Mouse (Mus musculus) liver, postnatal 0 days (tissue): ENCODE data around the gene Gse1. TPM values are rescaled to one million over a fixed set of nuclear protein-coding genes. Genes with fewer than 3 reads are reported as not detected.

Experiments
- ATAC-seq: fragments of 200-750 bp; cut with Nextera tagmentation; 2 replicates; pipeline ENCODE4 v1.8.0; 2017; ENCODE audit warnings: mild to moderate bottlenecking, moderate library complexity
- DNase-seq: peaks from one replicate; pipeline ENCODE4 v3.0.0-alpha.2; 2016
- H3K27ac ChIP-seq: fragments of 300-500 bp; sonication (generic); 2 replicates; pipeline ENCODE4 v1.5.1; 2014; ENCODE audit warnings: antibody characterized with exemption, moderate library complexity, mild to moderate bottlenecking, low read depth
- H3K27me3 ChIP-seq: fragments of 300-500 bp; sonication (generic); 2 replicates; pipeline ENCODE4 v1.6.1; 2014; ENCODE audit warnings: low read length, control low read depth, mixed read lengths; ENCODE audit not compliant: insufficient read depth
- H3K36me3 ChIP-seq: fragments of 300-500 bp; sonication (generic); replicated peaks from 2 replicates; pipeline ENCODE4 v1.6.1; 2014; ENCODE audit warnings: mild to moderate bottlenecking, control low read depth, low read length, moderate library complexity, mixed read lengths; ENCODE audit not compliant: insufficient read depth
- H3K4me1 ChIP-seq: fragments of 300-500 bp; sonication (generic); 2 replicates; pipeline ENCODE4 v1.6.1; 2014; ENCODE audit warnings: antibody characterized with exemption, mild to moderate bottlenecking, control low read depth; ENCODE audit not compliant: insufficient read depth
- H3K4me2 ChIP-seq: fragments of 300-500 bp; sonication (generic); 2 replicates; pipeline ENCODE4 v1.6.1; 2014; ENCODE audit warnings: low read depth, mild to moderate bottlenecking, low read length, moderate library complexity, mixed read lengths
- H3K4me3 ChIP-seq: fragments of 300-500 bp; sonication (generic); 2 replicates; pipeline ENCODE4 v1.5.1; 2014; ENCODE audit warnings: low read depth, low read length
- H3K9ac ChIP-seq: fragments of 300-500 bp; sonication (generic); replicated peaks from 2 replicates; pipeline ENCODE4 v1.6.1; 2014; ENCODE audit warnings: mild to moderate bottlenecking, moderate library complexity
- H3K9me3 ChIP-seq: fragments of 300-500 bp; sonication (generic); 2 replicates; pipeline ENCODE4 v1.6.1; 2016; ENCODE audit warnings: mild to moderate bottlenecking, control low read depth, low read length, mixed read lengths
- CTCF ChIP-seq: sonication (generic); IDR thresholded peaks from 2 replicates; pipeline ENCODE4 v1.5.1; 2016; ENCODE audit warnings: antibody characterized with exemption, low read depth
- EP300 ChIP-seq: IDR thresholded peaks from 2 replicates; pipeline ENCODE4 v1.6.1; 2016; ENCODE audit warnings: antibody characterized with exemption, low read depth, mild to moderate bottlenecking
- WGBS: fragments of 180-500 bp; shearing (Covaris S2); extraction: QIAGEN DNeasy Blood & Tissue Kit; methylation state at CpG from one replicate; pipeline ENCODE4 v1.1.7; 2014; ENCODE audit not compliant: insufficient replicate concordance; 5-methylcytosine and 5-hydroxymethylcytosine counted together
- polyA plus RNA-seq: library from polyadenylated mRNA; unstranded; fragments of >200 nt; fragmentation: Nextera tagmentation; extraction: Ambion mirVana; gene quantifications from 2 replicates; pipeline ENCODE4 v1.2.1, GENCODE M21; 2015

The Gse1 gene
- polyA plus RNA-seq, 1 experiment from 2014 or later, result 7.7 TPM

DNA sequence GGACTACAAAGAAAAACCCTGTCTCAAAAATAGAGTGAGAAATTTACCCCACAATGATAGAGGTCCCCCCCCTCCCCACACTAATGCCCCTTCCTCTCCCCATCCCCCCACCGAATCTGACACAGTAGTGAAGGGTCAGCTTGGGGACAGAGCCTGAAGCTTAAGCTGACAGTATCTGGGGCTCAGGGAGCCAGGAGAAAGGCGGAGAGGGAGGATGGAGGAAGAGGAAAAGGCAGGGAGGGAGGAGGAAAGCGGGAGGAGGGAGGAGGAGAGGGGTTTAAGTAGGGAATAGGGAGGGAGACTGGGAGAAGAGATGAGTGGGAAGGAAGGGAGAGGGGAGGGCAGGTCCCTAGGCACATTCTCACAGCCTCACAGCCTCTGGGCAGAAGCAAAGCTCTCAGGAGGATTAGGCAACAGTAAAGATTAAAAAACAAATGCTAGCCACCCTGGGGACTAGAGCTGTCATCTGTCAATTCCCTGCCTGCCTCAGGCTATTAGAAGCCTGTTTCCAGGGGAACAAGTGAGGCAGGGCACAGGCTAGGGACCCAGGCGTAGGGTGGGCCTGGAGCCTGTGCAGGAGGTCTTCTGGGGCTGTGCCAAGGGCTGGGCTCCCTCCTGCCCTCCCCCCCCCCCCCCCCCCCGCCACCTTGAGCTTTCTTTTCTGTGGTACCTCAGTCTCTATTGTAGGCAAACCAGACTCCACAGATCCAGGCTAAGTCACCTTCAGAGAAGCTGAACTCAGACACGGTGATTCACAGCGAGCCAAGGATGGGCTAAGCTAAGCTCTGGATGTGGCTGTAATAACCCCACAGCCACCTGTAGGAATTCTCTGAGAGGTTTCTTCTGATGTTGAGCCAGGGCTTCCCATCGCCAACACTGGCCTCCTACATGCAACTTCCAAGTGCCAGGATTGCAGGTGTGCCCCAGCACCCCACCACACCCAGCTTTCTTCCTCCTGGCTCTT lies 388.7 kb downstream of the Gse1 start:
- Histone ChIP-seq H3K4me3 (no peak overlapping the region), H3K4me1 (peaks cover 18% of the 10 kb centered on the region), H3K9me3 (no peaks in the 10 kb centered on the region), H3K27ac (no peak overlapping the region), H3K27me3 (no peaks in the 10 kb centered on the region), H3K4me2 (no peak overlapping the region), H3K9ac (no peak overlapping the region), H3K36me3 (no peaks in the 10 kb centered on the region)
- ATAC-seq (no peak), DNase-seq (no peak)
- 55% methylated on average over 7 of the region's 8 CpGs for WGBS
- TF ChIP-seq CTCF, result no peak
- no peak for TF ChIP-seq EP300

DNA sequence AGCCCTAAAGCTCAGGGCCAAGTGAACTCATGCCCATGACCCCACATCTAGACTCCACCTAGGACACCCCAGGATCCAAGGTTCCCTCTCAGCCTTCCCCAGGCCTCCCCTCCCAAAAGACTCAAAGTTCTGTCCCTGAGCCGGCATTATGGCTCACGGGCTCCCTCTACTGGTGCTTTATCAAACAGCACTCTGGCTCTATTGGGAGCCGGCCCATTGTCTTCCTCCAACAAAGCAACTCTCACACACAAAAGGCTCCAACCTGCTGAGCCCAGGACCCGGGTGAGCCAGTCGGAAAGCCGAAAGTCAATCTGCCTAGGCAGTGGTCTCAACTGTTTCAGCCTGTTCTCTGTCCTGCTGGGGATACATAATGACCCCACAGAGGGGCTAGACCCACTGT lies 389.9 kb downstream of the Gse1 start:
- TF ChIP-seq CTCF (peak; percentile 92), EP300 (no peak)
- H3K9ac ChIP-seq, result no peak overlapping the region
- H3K4me1 ChIP-seq, result peaks cover 19% of the 10 kb centered on the region
- no peaks in the 10 kb centered on the region for H3K27me3 ChIP-seq
- no peak for ATAC-seq
- H3K9me3 ChIP-seq, result no peaks in the 10 kb centered on the region
- no peaks in the 10 kb centered on the region for H3K36me3 ChIP-seq
- H3K27ac ChIP-seq, result no peak overlapping the region
- peak; percentile 83 for DNase-seq
- H3K4me2 ChIP-seq, result no peak overlapping the region
- H3K4me3 ChIP-seq, result no peak overlapping the region
- WGBS, result 4% methylated on average over 6 of the region's 6 CpGs

DNA sequence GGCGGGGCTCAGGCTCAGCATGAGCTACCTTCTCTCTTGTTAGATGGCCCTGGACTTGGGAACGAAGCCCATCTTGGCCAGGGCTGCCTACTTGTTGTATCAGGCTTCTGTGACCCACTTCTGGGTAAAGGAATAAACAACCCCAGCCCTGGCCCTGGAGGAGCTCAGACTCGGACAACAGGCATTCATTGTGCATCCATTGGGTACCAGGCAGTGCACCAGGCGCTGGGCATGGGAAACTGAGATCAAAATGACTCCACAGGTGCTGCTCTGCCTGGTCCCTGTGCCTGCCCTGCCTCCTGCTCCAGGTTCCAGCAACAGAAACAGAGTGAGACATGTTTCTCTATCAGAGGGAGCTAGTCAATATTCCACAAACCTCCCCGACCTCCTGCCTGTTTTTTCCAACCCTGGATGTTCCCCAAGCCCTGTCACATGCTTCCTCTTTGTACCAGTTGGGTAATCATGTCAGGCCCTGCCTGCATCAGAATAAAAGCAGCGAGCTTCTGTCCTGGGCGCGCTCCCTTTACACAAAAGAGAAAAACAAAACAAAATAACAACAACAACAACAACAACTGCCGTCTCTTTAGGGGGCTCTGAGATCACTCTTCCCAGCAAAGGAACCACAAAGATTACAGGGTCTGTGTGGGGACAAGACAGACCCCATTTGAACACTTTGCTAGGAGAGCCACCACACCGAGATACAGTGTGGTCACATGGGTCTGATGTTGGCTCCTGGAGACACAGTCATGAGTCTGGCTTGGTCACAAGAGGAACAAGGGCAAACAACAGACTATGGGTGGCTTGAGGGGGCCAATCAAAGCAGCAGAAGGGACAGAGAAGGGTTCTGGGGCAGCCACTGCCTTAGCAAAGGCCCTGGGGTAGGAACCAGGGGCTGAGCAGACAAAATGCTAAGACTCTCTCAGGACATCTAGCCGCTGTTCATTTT lies 391.3 kb downstream of the Gse1 start:
- H3K27me3 ChIP-seq, result no peaks in the 10 kb centered on the region
- peak; percentile 84 for ATAC-seq
- H3K4me2 ChIP-seq, result 0 out of 2 replicates have a peak overlapping the region, but pooled peaks have one; percentile 6
- no peaks in the 10 kb centered on the region for H3K36me3 ChIP-seq
- TF ChIP-seq EP300 (peak; percentile 44), CTCF (no peak)
- peaks cover 19% of the 10 kb centered on the region for H3K4me1 ChIP-seq
- no peak overlapping the region for H3K4me3 ChIP-seq
- WGBS, result 57% methylated on average over 11 of the region's 11 CpGs
- H3K9ac ChIP-seq, result no peak overlapping the region
- no peaks in the 10 kb centered on the region for H3K9me3 ChIP-seq
- peak; percentile 56 for DNase-seq
- peak overlapping the region; percentile 97 for H3K27ac ChIP-seq

DNA sequence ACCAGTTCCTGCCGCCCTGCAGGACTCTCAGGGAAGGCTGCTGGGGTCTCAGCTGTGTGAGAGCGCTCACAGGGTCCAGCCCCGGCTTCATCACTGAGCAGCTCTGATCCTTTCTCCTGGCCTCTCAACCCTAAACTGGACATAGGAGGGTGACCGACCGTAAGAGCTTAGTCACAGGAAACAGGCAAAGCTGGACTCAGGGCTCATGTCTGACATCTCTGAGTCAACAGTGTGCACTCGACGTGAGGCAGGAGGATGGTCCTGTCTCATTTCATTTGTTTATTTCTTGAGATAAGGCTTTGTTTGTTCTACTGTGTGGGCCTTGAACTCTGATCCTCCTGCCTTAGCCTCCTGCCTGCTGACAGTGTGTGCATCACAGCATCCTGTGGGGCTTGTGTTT lies 392.2 kb downstream of the Gse1 start:
- TF ChIP-seq EP300 (no peak), CTCF (no peak)
- Histone ChIP-seq H3K4me3 (no peak overlapping the region), H3K27ac (peak overlapping the region; percentile 97), H3K4me2 (peak overlapping the region; percentile 6; the same call in 1 of the 2 replicates), H3K9ac (0 out of 2 replicates have a peak overlapping the region, but pooled peaks have one; percentile 34), H3K9me3 (no peaks in the 10 kb centered on the region), H3K4me1 (peaks cover 19% of the 10 kb centered on the region), H3K36me3 (no peaks in the 10 kb centered on the region), H3K27me3 (no peaks in the 10 kb centered on the region)
- DNase-seq, result no peak
- ATAC-seq, result peak; percentile 1; the same call in 1 of the 2 replicates
- 49% methylated on average over 7 of the region's 7 CpGs for WGBS

DNA sequence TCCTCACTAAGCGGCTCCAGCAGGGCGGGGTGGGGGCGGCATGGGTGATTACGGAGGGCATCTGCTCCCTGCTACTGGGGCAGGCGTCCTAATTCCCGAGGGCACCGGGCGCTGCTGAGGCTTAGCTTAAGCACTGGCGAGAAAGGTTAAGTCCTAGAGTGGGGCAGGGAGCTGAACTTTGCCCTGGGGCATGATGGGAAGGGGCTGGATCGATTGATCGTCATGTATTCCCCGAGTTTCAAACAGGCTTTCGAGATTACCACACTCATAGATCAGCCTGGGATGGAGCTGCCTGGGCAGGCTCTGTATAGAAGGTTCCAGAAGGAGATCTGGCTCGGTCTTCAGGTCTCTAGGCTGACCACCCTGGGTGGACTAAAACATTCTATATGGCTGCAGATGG lies 393.9 kb downstream of the Gse1 start:
- no peak overlapping the region for H3K4me2 ChIP-seq
- no peak overlapping the region for H3K4me3 ChIP-seq
- no peaks in the 10 kb centered on the region for H3K36me3 ChIP-seq
- ATAC-seq, result peak; percentile 57
- DNase-seq, result peak; percentile 66
- peak overlapping the region; percentile 77 for H3K27ac ChIP-seq
- TF ChIP-seq EP300 (peak; percentile 18; the same call in 1 of the 2 replicates), CTCF (no peak)
- no peak overlapping the region for H3K9ac ChIP-seq
- no peaks in the 10 kb centered on the region for H3K9me3 ChIP-seq
- 68% methylated on average over 14 of the region's 14 CpGs for WGBS
- no peaks in the 10 kb centered on the region for H3K27me3 ChIP-seq
- peaks cover 19% of the 10 kb centered on the region for H3K4me1 ChIP-seq
